Mouse (Mus musculus): ENCODE measurements around the gene Sorl1. TPM values are rescaled to one million over a fixed set of nuclear protein-coding genes. Genes with fewer than 3 reads are reported as not detected.
"Not testable (repeated sequence)": the region's sequence is repeated elsewhere in the genome, so short reads cannot be mapped to it uniquely, and the experiment has no call there.

Gene Sorl1
- polyA plus RNA-seq, 1 experiment from 2014 or later: 56.0 TPM

GRCm38 (mm10) chr9:42075241-42075640 lies 48.9 kb downstream of the Sorl1 start:
- ATAC-seq (no peak), DNase-seq (ENCODE audit: low read depth, low spot score) (no peak)
- CTCF ChIA-PET: interaction anchor here (1.3 kb wide), 1 partner anchor 8 kb away, joined by 3 read pairs; no protein-coding TSS in a partner anchor
- no peak for TF ChIP-seq CTCF (IDR thresholded peaks at IDR 0.05)
- no peaks in the 10 kb centered on the region for H3K27me3 ChIP-seq
- in situ Hi-C loops (cut with MboI; ENCODE audit: low pct_unique_long_range_greater_than_20kb): no loop called here
- POLR2A ChIA-PET: interaction anchor here (0.5 kb wide), 1 partner anchor 45 kb away, joined by 4 read pairs; no protein-coding TSS in a partner anchor

DNA sequence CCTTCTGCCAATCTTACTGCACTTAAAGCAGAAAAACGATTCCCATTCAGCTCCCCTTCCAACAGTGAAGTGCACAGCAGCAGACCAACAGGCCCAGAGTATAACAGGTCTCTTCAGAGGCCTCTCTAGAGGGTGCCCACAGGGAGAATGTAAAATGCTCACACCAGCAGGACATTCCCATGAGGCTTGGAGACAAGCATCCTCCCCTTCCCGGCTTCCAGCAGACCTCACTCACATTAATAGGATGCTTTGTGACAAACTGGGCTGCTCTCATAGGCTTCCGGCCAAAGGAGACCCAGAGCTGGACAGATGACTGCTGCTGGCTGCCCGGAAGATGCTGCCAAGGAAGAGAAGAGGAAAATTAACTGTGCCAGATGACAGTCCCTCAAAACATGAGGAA lies 52.1 kb downstream of the Sorl1 start:
- DNase-seq (ENCODE audit: low read depth, low spot score) (no peak), ATAC-seq (peak; percentile 26)
- ChIA-PET CTCF (no interaction called here), POLR2A (no interaction called here)
- no peak for TF ChIP-seq CTCF (IDR thresholded peaks at IDR 0.05)
- in situ Hi-C loops (cut with MboI; ENCODE audit: low pct_unique_long_range_greater_than_20kb): no loop called here
- H3K27me3 ChIP-seq: no peaks in the 10 kb centered on the region

DNA sequence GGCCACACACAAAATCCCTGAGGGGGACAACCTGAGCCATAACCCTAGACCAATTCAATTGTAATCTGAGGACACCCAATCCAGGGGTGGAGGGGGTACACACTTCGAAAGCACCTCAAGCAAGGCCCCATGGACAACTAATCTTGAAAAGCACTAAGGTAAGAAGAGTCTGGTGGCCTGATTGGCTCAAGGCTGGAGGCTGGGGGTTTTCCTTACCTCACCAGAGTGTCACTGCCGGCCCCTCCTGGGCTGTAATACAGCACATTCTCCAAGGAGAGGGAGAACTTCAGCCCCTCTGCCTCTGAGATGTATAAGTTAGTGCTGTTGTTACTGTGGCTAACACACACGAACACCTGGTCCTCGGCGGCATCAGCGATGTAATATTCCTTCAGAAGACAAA lies 53.2 kb downstream of the Sorl1 start:
- ChIA-PET POLR2A (no interaction called here), CTCF (no interaction called here)
- TF ChIP-seq CTCF (IDR thresholded peaks at IDR 0.05): no peak
- H3K27me3 ChIP-seq: no peaks in the 10 kb centered on the region
- in situ Hi-C loops (cut with MboI; ENCODE audit: low pct_unique_long_range_greater_than_20kb): no loop called here
- DNase-seq (ENCODE audit: low read depth, low spot score) (no peak), ATAC-seq (no peak)

- in situ Hi-C loops (cut with MboI; ENCODE audit: low pct_unique_long_range_greater_than_20kb): no loop called here
- ChIA-PET CTCF (no interaction called here), POLR2A (no interaction called here)
- DNase-seq (ENCODE audit: low read depth, low spot score): no peak
- H3K27me3 ChIP-seq: no peaks in the 10 kb centered on the region
- ATAC-seq: no peak
- no peak for TF ChIP-seq CTCF (IDR thresholded peaks at IDR 0.05)
These were observed 54.6 kb downstream of the Sorl1 start for GRCm38 (mm10) chr9:42069471-42069870.

DNA sequence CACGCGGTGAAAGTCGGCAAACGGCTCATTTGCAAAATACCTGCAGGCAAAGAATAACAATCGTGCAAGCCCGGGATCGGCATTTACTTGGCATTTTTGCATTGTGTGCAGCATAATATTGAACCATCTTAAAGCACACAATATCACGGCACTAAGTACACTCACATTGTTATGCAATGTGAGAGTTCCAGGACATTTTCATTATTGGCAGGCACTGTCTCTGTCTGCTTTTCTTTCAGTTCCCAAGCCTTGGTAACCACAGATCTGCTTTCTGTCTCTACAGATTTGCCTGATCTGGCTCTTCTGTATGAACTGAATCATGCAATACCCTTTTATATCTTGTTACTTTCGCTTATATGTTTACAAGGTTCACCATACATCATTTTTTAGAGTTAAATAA lies 56.1 kb downstream of the Sorl1 start:
- DNase-seq (ENCODE audit: low read depth, low spot score) (no peak), ATAC-seq (no peak)
- H3K27me3 ChIP-seq: no peaks in the 10 kb centered on the region
- ChIA-PET CTCF (interaction anchor here (1.1 kb wide), 1 partner anchor 8 kb away, joined by 3 read pairs; no protein-coding TSS in a partner anchor), POLR2A (no interaction called here)
- no peak for TF ChIP-seq CTCF (IDR thresholded peaks at IDR 0.05)
- in situ Hi-C loops (cut with MboI; ENCODE audit: low pct_unique_long_range_greater_than_20kb): no loop called here

DNA sequence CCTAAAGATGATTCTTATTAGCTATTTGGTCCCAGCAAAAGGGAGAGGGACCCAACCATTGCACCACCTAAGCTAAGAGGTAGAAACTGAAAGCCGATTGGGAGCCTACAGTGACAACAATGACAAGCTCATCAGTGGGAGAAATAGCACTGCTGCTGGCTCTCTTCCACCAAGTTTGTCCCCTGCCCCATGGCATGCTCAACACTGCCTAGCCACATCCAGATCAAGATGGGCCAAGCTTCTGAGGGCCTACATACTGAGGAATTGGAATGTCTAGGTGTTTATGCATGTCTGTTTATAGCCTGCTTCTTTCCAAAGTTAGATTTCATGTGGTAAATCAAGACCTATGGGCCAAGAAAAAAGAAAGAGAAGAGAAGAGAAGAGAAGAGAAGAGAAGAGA lies 58.3 kb downstream of the Sorl1 start:
- TF ChIP-seq CTCF (IDR thresholded peaks at IDR 0.05): no peak
- no peak for ATAC-seq
- CTCF ChIA-PET: interaction anchor here (1.5 kb wide), 1 partner anchor 59 kb away, joined by 3 read pairs; the partner anchor contains the start of gene Sorl1
- H3K27me3 ChIP-seq: no peaks in the 10 kb centered on the region
- no peak for DNase-seq (ENCODE audit: low read depth, low spot score)
- POLR2A ChIA-PET: no interaction called here
- in situ Hi-C loops (cut with MboI; ENCODE audit: low pct_unique_long_range_greater_than_20kb): no loop called here

DNA sequence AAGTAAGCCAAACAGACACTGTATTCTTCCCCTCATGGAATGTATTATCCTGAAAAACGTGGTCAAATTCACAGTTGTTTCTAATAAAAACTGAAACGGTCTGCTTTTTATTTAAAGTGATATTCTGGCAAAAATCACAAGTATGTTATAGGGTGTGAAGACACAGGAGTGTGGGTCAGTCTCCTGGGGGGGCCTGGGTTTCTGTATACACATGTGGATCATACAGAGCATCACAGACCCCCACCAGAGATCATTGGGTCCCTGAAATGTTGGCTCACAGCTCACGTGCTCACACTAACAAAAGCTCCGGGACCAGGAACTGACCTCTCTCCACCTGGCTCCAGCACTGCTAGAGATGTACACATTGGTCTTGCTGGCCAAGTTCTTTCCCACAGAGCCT lies 60.7 kb downstream of the Sorl1 start:
- ATAC-seq (no peak), DNase-seq (ENCODE audit: low read depth, low spot score) (no peak)
- ChIA-PET POLR2A (no interaction called here), CTCF (no interaction called here)
- TF ChIP-seq CTCF (IDR thresholded peaks at IDR 0.05): no peak
- no peaks in the 10 kb centered on the region for H3K27me3 ChIP-seq
- in situ Hi-C loops (cut with MboI; ENCODE audit: low pct_unique_long_range_greater_than_20kb): no loop called here

DNA sequence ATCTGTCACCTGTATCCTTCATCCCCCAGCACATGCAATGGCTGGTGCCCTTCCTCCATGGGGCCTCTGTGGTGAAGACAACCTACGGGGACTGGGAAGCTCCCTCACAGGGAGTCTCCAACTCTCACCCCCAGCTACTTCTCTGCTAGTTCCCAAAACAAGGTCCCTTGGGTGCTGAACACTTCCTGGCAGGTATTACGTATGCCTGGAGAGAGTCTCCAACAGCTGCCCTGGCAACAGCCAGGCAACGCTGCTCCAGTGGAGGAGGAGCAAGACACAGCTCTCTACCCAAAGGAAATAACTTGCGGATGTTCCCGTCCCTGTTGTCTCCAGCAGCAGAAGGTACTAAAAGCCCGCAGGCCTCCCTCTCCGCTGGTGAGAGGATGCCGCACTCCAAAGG lies 61.8 kb downstream of the Sorl1 start:
- ATAC-seq: no peak
- no peak for TF ChIP-seq CTCF (IDR thresholded peaks at IDR 0.05)
- ChIA-PET CTCF (no interaction called here), POLR2A (no interaction called here)
- no peak for DNase-seq (ENCODE audit: low read depth, low spot score)
- H3K27me3 ChIP-seq: no peaks in the 10 kb centered on the region
- in situ Hi-C loops (cut with MboI; ENCODE audit: low pct_unique_long_range_greater_than_20kb): no loop called here

DNA sequence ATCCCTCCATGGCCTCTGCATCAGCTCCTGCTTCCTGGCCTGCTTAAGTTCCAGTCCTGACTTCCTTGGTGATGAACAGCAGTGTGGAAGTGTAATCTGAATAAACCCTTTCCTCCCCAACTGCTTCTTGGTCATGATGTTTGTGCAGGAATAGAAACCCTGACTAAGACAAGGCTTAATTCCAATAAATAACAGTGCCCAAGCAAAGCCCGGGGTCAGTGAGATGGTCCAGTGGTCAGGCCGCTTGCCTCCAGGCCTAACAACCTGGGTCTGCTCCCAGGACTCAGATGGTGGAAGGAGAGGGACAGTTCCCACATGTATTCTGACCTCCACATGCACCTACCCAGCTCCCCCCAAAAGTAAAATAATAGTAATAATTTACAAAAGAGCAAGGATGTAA lies 65.1 kb downstream of the Sorl1 start:
- DNase-seq (ENCODE audit: low read depth, low spot score); H3K27me3 ChIP-seq; CTCF ChIA-PET; POLR2A ChIA-PET; ATAC-seq; in situ Hi-C loops (cut with MboI; ENCODE audit: low pct_unique_long_range_greater_than_20kb): not testable (repeated sequence)

DNA sequence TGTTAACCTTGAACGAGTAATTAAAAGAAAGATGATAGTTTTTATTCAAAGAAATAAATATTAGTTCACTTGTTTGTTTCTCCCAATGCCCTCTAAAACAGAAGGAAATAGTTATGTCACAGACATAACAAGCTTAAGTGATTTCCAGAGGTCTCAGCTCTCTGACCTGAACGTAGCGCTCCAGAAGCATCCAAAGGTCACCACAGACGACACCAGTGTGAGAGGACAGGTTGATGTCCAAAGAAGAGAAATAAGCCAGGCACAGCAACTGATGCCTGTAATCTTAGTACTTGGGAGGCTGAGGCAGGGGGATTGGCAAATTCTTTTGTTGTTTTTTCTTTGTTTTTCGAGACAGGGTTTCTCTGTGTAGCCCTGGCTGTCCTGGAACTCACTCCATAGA lies 67.5 kb downstream of the Sorl1 start:
- DNase-seq (ENCODE audit: low read depth, low spot score) (no peak), ATAC-seq (no peak)
- H3K27me3 ChIP-seq: no peaks in the 10 kb centered on the region
- in situ Hi-C loops (cut with MboI; ENCODE audit: low pct_unique_long_range_greater_than_20kb): no loop called here
- TF ChIP-seq CTCF (IDR thresholded peaks at IDR 0.05): no peak
- POLR2A ChIA-PET: interaction anchor here (0.6 kb wide), 1 partner anchor 11 kb away, joined by 3 read pairs; no protein-coding TSS in a partner anchor
- CTCF ChIA-PET: interaction anchor here (0.6 kb wide), 1 partner anchor 30 kb away, joined by 3 read pairs; no protein-coding TSS in a partner anchor

DNA sequence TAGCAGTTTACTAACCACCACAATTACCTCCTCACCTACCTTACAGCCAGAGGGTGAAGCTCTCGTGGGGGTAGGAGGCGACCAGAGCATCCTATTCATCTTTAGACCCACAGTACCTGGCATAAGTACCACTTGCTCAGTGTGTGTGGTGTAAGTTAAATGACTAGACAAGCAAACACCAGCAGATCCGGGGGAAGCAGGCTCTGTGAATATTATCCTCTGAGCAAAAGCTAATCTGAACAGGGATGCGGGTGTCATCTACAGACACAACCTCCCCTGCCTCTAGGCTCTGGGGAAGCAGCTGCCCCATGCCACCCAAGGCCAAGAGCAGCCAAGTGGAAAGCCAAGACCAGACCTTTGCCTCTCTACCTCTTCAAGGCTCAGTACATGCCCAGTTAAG lies 68.7 kb downstream of the Sorl1 start:
- ChIA-PET POLR2A (no interaction called here), CTCF (no interaction called here)
- H3K27me3 ChIP-seq: no peaks in the 10 kb centered on the region
- TF ChIP-seq CTCF (IDR thresholded peaks at IDR 0.05): no peak
- in situ Hi-C loops (cut with MboI; ENCODE audit: low pct_unique_long_range_greater_than_20kb): no loop called here
- no peak for DNase-seq (ENCODE audit: low read depth, low spot score)
- ATAC-seq: no peak

Data from Patski (cell line).